Mouse (Mus musculus) limb, embryonic 12.5 days (tissue): ENCODE measurements at regions not wholly inside any gene's neighbourhood (a gene's known extent, or its start where the extent isn't known, plus 50 kb on each side); places are given as distances from the start of the nearest gene placed in this dataset.

ENCODE experiments used
- ATAC-seq: fragments of 200-750 bp; cut with Nextera tagmentation; 2 replicates; pipeline ENCODE4 v1.8.0; 2017; ENCODE audit warnings: low read depth, moderate TSS enrichment; ENCODE audit not compliant: insufficient number of reproducible peaks, insufficient read depth, low FRiP score, low TSS enrichment
- H3K27ac ChIP-seq: fragments of 300-500 bp; sonication (generic); 2 replicates; pipeline ENCODE4 v1.5.1; 2016; ENCODE audit warnings: mild to moderate bottlenecking, moderate library complexity
- H3K27me3 ChIP-seq: fragments of 300-500 bp; sonication (generic); 2 replicates; pipeline ENCODE4 v1.6.1; 2016; ENCODE audit warnings: mild to moderate bottlenecking, moderate library complexity
- H3K36me3 ChIP-seq: fragments of 300-500 bp; sonication (generic); 2 replicates; pipeline ENCODE4 v1.6.1; 2016; ENCODE audit warnings: mild to moderate bottlenecking, moderate library complexity
- H3K4me1 ChIP-seq: fragments of 300-500 bp; sonication (generic); replicated peaks from 2 replicates; pipeline ENCODE4 v1.6.1; 2016
- H3K4me2 ChIP-seq: fragments of 300-500 bp; sonication (generic); 2 replicates; pipeline ENCODE4 v1.6.1; 2016; ENCODE audit warnings: mild to moderate bottlenecking, moderate library complexity
- H3K4me3 ChIP-seq: fragments of 300-500 bp; sonication (generic); replicated peaks from 2 replicates; pipeline ENCODE4 v1.5.1; 2016; ENCODE audit warnings: mild to moderate bottlenecking
- H3K9ac ChIP-seq: fragments of 300-500 bp; sonication (generic); replicated peaks from 2 replicates; pipeline ENCODE4 v1.6.1; 2016; ENCODE audit warnings: mild to moderate bottlenecking, moderate library complexity
- H3K9me3 ChIP-seq: fragments of 300-500 bp; sonication (generic); 2 replicates; pipeline ENCODE4 v1.6.1; 2016; ENCODE audit warnings: mild to moderate bottlenecking, moderate library complexity
- WGBS: fragments of 180-500 bp; shearing (Covaris S2); methylation state at CpG from one replicate; pipeline ENCODE4 v1.1.7; 2016; 5-methylcytosine and 5-hydroxymethylcytosine counted together

DNA sequence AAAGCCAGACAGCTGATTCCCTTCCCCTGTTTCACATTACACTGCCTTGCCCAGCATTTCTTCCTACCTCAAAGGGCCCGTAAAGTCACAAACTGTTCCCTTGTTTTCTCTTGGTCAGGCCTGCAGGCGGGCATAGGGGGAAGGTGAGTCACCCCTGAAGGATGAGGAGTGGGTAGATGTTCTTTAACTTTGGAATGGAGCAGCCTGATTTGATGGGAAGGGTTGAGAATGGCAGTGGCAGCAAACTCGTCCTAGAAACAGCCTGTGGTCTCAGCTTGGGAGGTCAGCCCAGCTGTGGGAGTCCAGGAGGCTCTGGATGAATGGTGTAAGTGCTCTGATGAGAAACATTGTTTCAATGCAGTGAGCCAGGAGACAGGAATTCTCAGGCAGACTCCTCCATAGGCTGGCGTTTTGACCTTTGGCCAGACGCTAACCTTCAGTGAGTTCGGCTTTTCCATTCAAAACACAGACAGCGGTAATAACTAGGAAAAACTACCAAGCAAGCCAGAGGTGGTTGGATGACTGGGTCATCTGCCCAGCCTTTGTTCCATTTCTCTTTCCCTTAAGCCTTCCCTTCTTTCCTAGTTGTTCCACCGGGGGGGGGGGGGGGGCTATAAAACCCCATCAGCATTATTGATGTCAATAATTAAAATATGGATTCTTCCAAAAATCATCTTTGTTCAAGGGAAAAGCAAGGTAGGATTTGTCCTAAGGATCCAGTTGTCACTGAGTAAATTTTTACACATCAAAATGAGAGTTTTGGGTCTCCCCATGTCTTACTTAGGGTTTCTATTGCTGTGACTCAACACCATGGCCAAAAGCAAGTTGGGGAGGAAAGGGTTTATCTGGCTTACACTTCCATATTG is 109.4 kb upstream of the Cpm start:
- Histone ChIP-seq H3K9me3 (no peaks in the 10 kb centered on the region), H3K27me3 (no peaks in the 10 kb centered on the region), H3K9ac (no peak overlapping the region), H3K4me1 (peaks cover 53% of the 10 kb centered on the region), H3K27ac (no peak overlapping the region), H3K4me2 (no peak overlapping the region), H3K36me3 (no peaks in the 10 kb centered on the region), H3K4me3 (no peak overlapping the region)
- 28% methylated on average over 8 of the region's 8 CpGs for WGBS
- no peak for ATAC-seq

DNA sequence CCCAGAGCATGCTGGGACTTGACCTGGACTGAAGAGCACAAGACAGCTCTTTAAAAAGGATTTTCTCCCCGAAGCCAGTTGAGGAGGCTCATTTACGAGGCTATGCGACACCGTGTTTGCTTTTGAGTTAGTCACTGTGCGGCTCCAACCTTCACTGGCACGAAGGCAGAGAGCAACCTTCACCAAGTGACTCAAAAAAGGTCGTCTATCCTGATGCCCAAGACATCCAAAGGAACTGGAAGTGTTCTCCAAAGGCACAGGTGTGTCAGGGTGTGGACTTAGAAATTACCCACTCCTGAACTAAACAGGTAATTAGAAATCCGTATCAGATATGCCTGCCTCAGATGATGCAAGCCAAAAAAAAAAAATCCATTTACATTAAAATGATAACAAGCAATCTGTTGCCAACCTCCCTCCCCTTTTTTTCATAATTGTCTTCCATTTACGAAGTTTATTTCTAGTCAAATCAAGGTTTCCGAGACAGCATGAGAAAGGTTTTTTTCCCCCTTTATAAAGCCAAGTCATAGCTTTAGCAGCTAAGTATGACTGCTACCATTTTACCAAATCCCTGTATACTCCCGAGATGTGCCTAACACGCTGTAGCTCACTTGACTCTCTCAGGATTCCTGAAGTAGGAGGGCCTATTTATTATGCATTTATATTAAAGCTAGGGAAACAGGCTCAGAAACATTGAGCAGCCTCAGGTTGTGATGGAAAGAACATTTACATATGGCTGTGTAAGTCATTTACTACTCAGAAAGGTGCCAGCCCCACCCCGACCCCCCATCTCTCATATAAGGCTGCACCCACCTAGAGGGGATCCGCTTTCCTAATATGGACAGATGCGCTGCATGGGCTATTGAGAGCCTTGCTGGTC is 110.3 kb upstream of the Cpm start:
- H3K4me2 ChIP-seq, result no peak overlapping the region
- H3K9me3 ChIP-seq, result no peaks in the 10 kb centered on the region
- no peaks in the 10 kb centered on the region for H3K27me3 ChIP-seq
- H3K36me3 ChIP-seq, result no peaks in the 10 kb centered on the region
- H3K9ac ChIP-seq, result no peak overlapping the region
- H3K4me3 ChIP-seq, result no peak overlapping the region
- no peak overlapping the region for H3K27ac ChIP-seq
- WGBS, result 63% methylated on average over 15 of the region's 15 CpGs
- peaks cover 53% of the 10 kb centered on the region for H3K4me1 ChIP-seq
- no peak for ATAC-seq

DNA sequence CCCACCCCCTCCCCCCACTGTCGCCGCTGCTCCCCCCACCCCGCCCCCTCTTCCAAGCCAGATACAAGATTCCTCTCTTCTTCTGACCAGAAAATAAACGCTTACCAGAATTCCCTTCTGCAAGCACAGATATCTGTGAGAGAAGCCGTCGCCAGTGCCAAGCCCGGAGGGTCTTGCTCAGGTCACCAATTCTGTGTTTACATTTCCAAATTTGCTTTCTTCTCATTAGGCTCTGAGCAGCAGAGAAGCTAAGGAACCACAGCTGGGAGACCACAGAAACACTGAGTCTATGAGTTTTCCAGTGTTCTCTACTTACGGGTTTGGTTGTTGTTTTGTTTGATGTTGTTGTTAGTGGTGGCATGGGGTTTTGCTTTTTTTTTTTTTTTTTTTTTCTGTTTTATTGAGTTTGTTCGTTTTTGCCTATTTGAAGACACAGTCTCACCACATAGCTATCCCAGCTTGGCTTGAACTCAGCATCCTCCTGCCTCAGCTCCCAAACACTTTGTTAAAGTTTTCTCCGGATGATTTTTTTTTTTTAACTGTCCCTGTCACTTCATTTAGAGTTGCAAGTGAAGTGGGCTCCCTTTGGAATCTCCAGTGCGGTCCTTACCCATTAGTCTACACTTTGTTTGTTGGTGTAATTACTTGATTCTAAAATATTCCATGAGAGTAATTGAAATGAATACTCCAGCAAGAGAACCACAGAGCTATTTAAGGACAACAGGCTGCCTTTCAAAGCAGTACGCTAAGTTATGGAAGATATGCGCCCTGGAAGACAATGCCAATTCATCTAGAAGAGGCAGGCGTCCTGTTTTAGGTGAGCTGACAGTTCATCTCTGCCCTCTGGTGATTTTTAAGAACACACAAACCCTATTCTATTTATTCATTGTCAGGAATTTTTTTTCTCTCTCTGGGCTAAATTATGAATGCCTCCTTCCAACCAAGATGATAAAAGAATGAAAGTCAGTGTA is 111.2 kb upstream of the Cpm start:
- H3K27ac ChIP-seq, result no peak overlapping the region
- peaks cover 53% of the 10 kb centered on the region for H3K4me1 ChIP-seq
- H3K4me2 ChIP-seq, result peak overlapping the region; percentile 28; the same call in 1 of the 2 replicates
- H3K9ac ChIP-seq, result no peak overlapping the region
- H3K27me3 ChIP-seq, result no peaks in the 10 kb centered on the region
- ATAC-seq, result no peak
- H3K36me3 ChIP-seq, result no peaks in the 10 kb centered on the region
- H3K9me3 ChIP-seq, result no peaks in the 10 kb centered on the region
- WGBS, result 45% methylated on average over 14 of the region's 14 CpGs
- H3K4me3 ChIP-seq, result no peak overlapping the region

DNA sequence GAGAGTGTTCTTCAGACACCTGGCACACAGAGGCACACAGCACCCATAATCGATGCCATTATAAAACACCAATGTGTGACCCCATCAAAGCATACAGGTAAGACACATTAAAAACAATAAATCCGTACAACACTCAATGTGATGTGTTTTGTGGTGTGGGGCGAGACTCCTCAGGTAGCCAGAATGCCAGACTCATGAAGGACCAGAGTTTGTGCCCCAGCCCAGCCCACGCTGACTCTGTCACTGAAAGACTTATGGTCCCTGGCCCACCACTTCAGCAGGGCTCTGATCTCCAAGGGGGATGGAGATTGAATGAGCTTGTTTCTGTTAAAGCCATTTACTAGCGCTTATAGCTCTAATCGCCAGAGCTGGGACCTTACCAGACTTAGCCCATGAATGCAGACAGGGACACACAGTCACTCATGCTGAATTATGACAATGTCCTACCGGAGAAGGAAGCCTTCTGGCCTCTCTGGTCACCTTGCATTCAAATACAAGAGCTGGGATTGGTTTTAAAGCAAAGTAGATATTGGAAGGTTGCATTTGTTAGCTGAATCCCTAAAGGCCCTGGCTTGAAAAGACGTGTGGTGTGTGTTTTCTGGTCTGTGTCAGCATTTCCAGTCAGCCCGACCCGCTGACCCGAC is 112.1 kb upstream of the Cpm start:
- Histone ChIP-seq H3K9ac (no peak overlapping the region), H3K27me3 (no peaks in the 10 kb centered on the region), H3K9me3 (no peaks in the 10 kb centered on the region), H3K4me2 (peak overlapping the region; percentile 28; the same call in 1 of the 2 replicates), H3K36me3 (no peaks in the 10 kb centered on the region), H3K4me3 (no peak overlapping the region), H3K4me1 (peaks cover 48% of the 10 kb centered on the region), H3K27ac (no peak overlapping the region)
- ATAC-seq, result no peak
- WGBS, result 30% methylated on average over 11 of the region's 11 CpGs

DNA sequence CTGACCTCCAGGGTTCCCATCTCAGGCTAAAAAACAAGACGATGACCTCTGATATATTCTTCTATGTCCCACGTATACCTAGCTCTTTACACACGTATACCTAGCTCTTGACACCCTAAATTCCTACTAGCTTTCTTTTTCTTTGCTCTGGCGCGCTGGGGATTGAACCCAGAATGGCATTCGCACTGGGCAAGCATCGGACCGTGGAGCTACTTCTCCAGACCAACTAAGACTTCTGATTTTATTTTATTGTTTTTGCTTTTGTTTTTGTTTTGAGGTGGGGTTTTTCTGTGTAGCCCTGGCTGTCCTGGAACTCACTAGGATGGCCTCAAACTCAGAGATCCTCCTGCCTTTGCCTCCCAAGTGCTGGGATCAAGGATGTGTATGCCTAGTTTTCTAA is 112.8 kb upstream of the Cpm start:
- H3K9me3 ChIP-seq, result no peaks in the 10 kb centered on the region
- H3K4me1 ChIP-seq, result peaks cover 41% of the 10 kb centered on the region
- H3K4me3 ChIP-seq, result no peak overlapping the region
- H3K36me3 ChIP-seq, result no peaks in the 10 kb centered on the region
- no peak overlapping the region for H3K4me2 ChIP-seq
- no peak overlapping the region for H3K27ac ChIP-seq
- ATAC-seq, result no peak
- H3K9ac ChIP-seq, result no peak overlapping the region
- 88% methylated on average over 8 of the region's 8 CpGs for WGBS
- no peaks in the 10 kb centered on the region for H3K27me3 ChIP-seq

DNA sequence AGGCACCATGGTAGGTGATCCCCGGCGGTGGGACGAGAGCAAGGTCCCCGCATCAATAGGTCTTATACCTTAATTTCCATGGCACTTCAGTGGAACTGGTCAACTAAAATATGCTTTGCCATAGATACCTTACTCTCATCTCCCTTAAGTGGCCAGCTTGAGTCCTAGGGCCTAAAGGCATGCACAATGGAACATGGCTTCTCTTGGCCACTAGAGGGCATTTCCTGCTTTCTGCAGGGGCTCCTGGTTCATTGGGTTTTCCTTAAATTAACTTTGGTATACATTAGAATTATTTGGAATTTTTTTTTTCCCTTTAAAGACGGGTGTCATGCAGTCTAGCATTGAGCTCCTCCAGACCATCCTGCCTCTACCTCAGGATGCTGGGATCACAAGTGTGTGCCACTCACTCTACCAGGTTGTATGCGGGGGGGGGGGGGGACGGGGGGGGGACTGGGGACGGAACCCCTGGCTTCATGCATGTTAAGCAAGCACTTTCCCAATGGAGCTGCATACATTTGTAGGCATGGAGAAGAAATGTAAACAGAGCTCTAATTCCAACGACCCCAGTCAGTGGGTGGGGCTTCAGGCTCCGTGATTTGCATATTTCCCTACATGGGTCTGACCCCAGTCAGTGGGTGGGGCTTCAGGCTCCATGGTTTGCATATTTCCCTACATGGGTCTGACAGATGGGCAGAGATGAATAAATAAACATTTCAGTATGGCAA is 113.4 kb upstream of the Cpm start:
- no peak overlapping the region for H3K9ac ChIP-seq
- no peak overlapping the region for H3K4me3 ChIP-seq
- ATAC-seq, result peak; percentile 58; the same call in 1 of the 2 replicates
- 63% methylated on average over 10 of the region's 10 CpGs for WGBS
- no peak overlapping the region for H3K4me2 ChIP-seq
- no peaks in the 10 kb centered on the region for H3K9me3 ChIP-seq
- no peaks in the 10 kb centered on the region for H3K27me3 ChIP-seq
- H3K27ac ChIP-seq, result no peak overlapping the region
- H3K36me3 ChIP-seq, result no peaks in the 10 kb centered on the region
- peaks cover 36% of the 10 kb centered on the region for H3K4me1 ChIP-seq

DNA sequence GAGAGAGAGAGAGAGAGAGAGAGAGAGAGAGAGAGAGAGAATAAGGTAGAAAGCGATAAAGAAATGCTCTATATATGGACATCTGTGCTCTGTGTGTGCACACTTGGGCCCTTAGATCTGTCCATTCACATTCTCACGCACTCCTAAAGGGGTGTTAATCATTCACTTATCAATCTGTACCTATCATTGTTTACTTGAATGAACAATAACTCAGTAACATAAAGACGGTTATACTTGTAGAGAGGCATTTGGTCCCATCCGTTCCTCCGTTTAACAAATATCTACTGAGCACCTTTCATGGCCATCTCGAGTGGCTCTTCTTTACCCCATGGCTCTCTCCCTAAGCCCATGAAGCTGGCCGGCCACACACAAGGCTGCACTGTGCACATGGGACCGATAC is 114.3 kb upstream of the Cpm start:
- no peak for ATAC-seq

DNA sequence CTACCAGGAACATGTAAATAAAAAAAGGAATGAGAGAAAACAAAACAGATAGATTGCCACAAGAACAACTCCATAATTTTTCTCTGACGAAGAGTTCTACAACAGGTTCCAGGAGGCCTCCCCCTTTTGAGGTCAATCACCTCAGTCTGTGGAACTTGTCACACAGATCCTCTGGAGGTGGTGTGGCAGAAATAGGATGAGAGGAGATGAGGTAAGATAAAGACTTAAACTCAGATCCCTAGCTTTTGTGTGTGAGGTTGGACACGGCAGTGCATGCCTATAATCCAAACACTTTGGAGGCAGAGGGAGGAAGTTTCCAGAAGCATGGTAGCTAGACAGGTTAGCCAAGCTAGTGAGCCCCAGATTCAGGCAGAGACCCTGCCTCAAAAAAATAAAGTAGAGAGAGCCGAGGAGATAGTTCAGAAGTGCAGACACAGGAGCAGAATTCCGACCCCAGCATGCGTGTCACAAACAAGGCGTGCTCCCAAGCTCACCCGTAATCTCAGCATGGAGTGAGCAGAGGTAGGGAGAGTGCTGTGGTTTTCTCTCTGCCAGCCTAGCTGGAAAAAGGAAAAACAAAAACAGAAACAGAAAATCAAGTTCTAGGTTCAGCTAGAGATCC is 115.3 kb upstream of the Cpm start:
- Histone ChIP-seq H3K4me1 (peaks cover 17% of the 10 kb centered on the region), H3K9me3 (no peaks in the 10 kb centered on the region), H3K9ac (no peak overlapping the region), H3K27ac (no peak overlapping the region), H3K27me3 (no peaks in the 10 kb centered on the region), H3K36me3 (no peaks in the 10 kb centered on the region), H3K4me2 (no peak overlapping the region), H3K4me3 (no peak overlapping the region)
- ATAC-seq, result no peak
- 91% methylated on average over 7 of the region's 7 CpGs for WGBS

More for the DNA sequence above, 114.3 kb upstream of the Cpm start:
- 94% methylated on average over 8 of the region's 8 CpGs for WGBS
- H3K27ac ChIP-seq, result no peak overlapping the region
- no peaks in the 10 kb centered on the region for H3K27me3 ChIP-seq
- H3K9me3 ChIP-seq, result no peaks in the 10 kb centered on the region
- H3K9ac ChIP-seq, result no peak overlapping the region
- no peak overlapping the region for H3K4me2 ChIP-seq
- H3K36me3 ChIP-seq, result no peaks in the 10 kb centered on the region
- H3K4me1 ChIP-seq, result peaks cover 28% of the 10 kb centered on the region
- H3K4me3 ChIP-seq, result no peak overlapping the region

DNA sequence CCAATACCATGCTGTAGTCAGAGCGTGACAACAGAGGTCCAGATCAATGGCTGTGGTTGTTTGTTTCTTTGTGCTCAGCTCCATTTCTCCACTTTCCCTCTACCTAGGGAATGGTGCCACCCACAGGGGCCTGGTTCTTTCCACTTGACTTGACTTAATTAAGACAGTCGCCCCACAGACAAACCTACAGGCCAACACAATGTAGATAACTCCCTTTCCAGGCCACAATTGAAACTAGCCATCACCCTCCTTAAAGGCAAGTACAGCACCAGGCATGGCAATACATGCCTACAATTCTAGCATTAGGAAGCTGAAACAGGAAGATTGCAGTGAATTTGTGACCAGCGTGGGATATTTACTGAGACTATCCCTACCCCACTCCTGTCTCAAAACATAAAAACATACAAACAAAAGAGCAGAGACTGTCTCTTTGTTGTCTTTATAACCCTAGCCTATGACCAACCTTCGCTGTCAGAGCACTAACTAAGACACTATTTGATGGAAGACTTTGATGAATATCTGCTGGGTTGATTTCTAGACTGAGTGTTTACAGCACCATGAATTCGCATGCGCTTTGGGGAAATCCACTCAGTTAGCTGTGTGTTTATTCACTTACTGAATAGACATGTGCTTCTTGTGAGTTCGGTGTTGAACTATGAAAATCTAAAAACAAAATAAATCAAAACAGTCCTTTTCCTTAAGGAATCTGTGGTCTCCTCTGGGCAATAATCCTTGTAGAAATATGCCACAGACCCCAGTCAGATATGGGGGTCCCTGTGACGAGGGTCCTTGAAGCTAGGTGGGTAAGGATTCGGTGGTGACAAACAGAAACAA is 116.7 kb upstream of the Cpm start:
- 89% methylated on average over 9 of the region's 9 CpGs for WGBS
- Histone ChIP-seq H3K36me3 (no peaks in the 10 kb centered on the region), H3K4me3 (no peak overlapping the region), H3K4me2 (no peak overlapping the region), H3K9ac (no peak overlapping the region), H3K27me3 (no peaks in the 10 kb centered on the region), H3K27ac (no peak overlapping the region), H3K4me1 (peaks cover 8% of the 10 kb centered on the region), H3K9me3 (no peaks in the 10 kb centered on the region)
- ATAC-seq, result no peak
